Mouse (Mus musculus): ENCODE data around the gene Il4. TPM values are rescaled to one million over a fixed set of nuclear protein-coding genes. Genes with fewer than 3 reads are reported as not detected.

Il4 gene
- 7.6 and 8.1 TPM in 2 replicates for polyA plus RNA-seq (2014; fragmentation: Nextera tagmentation; extraction: Ambion mirVana)

DNA sequence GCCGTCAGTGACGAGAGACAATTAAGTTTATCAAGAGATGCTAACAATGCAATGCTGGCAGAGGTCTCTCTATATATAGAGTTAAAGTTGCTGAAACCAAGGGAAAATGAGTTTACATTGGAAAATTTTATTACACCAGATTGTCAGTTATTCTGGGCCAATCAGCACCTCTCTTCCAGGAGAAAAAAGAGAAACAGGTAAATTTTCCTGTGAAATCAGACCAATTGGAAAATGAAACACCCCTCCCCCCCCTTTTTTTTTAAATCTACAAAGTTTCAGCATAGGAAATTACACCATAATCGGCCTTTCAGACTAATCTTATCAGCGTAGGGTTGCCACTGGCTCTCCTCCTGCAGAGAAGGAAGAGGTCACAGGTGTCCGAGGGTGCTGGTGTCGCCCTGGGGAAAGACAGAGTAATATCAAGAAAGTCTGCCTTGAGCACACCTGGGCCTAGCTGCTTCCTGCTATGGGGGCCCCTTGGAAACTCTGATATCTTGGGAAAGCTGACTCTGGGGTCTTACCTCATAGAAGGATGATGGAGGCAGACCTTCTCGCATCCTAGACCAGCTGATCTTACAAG lies at the start of gene Il4:
Gene Il4, minus strand, starts transcription at position 51 of the 580 bp plus-strand sequence.
- Histone ChIP-seq H3K27me3 (ENCODE audit: control insufficient read depth, insufficient read depth, low read length) (no peaks in the 10 kb centered on the region), H3K4me3 (ENCODE audit: low read depth, low read length) (no peak within 1 kb of the TSS), H3K9ac (replicated peaks; ENCODE audit: low read depth, low read length) (no peak within 1 kb of the TSS), H3K9me3 (ENCODE audit: control insufficient read depth, low read length) (no peaks in the 10 kb centered on the region), H3K27ac (ENCODE audit: low read depth, low read length) (no peak within 1 kb of the TSS), H3K36me3 (ENCODE audit: control insufficient read depth, insufficient read depth, low read length) (no peaks in the 10 kb centered on the region), H3K4me1 (ENCODE audit: control insufficient read depth, insufficient read depth, low read length) (no peaks in the 10 kb centered on the region), H3K4me2 (ENCODE audit: low read depth, low read length) (no peak within 1 kb of the TSS)
- WGBS = 89% methylated on average over 7 of the region's 7 CpGs
- no peak for ATAC-seq (ENCODE audit: low read depth)

DNA sequence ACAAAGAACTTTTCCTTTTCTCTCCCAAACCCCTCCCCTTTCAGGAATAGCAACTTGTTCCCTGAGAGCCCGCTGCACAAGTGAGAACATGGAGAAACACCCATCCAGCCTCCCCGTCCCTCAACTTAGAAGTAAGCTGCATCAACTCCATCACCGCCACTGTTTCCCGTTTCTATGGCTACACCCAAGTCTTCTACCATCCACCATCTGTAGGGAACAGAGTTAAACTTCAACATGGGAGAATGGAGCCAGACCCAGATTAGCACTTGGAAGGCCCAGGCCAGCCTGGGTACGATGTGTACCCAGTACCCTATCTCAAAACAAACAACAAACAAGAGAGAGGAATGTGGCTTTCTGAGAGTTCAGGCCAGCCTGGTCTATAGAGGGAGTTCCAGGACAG lies 45.6 kb upstream of the Il4 start:
- Histone ChIP-seq H3K9me3 (ENCODE audit: control insufficient read depth, low read length) (no peaks in the 10 kb centered on the region), H3K9ac (replicated peaks; ENCODE audit: low read depth, low read length) (no peak overlapping the region), H3K4me3 (ENCODE audit: low read depth, low read length) (no peak overlapping the region), H3K27me3 (ENCODE audit: control insufficient read depth, insufficient read depth, low read length) (no peaks in the 10 kb centered on the region), H3K36me3 (ENCODE audit: control insufficient read depth, insufficient read depth, low read length) (no peaks in the 10 kb centered on the region), H3K4me1 (ENCODE audit: control insufficient read depth, insufficient read depth, low read length) (no peaks in the 10 kb centered on the region), H3K4me2 (ENCODE audit: low read depth, low read length) (no peak overlapping the region), H3K27ac (ENCODE audit: low read depth, low read length) (no peak overlapping the region)
- no peak for ATAC-seq (ENCODE audit: low read depth)
- 87% methylated on average over 5 of the region's 5 CpGs for WGBS

DNA sequence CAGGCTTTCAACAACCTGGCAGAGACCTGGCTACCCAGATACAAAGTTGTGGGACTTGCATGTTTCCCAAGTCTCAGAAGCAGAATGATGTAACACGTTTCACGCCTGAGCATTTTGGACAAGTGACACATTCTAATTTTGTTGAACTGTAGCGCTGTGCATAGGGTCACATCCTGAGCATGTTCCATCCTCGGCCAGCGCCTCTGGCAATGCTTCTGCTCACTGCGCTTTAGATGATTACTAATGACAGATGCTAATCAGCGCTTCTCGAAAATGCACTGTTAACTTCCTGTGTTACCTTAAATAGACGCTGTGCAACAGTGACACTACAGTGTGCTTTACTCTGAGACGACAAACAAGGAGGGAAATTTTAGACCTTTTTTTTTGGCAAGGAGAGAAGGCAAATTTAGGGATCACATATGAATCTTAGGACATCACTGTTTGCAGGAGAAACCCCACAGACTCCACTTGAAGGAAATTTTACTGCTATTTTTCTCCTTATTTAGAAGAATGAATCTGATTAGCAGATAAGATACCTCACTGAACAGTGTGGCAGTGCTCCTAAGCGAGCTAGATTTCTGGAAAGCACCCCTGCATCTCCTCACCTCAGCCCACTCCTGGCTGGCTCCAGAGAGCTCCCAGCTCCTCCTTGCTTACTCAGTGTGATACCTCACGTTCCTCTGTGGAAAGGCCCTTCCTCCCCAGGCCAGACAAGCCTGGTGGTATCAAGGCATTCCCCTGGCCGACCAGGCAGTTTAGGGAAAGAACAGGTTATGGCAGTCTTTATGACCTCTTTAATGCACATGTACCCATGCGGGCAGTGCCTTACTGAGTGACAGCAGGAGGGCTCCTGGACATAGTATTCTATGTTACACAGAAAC lies 44.6 kb upstream of the Il4 start:
- Histone ChIP-seq H3K4me3 (ENCODE audit: low read depth, low read length) (no peak overlapping the region), H3K36me3 (ENCODE audit: control insufficient read depth, insufficient read depth, low read length) (no peaks in the 10 kb centered on the region), H3K4me1 (ENCODE audit: control insufficient read depth, insufficient read depth, low read length) (no peaks in the 10 kb centered on the region), H3K27me3 (ENCODE audit: control insufficient read depth, insufficient read depth, low read length) (no peaks in the 10 kb centered on the region), H3K4me2 (ENCODE audit: low read depth, low read length) (no peak overlapping the region), H3K9ac (replicated peaks; ENCODE audit: low read depth, low read length) (no peak overlapping the region), H3K27ac (ENCODE audit: low read depth, low read length) (no peak overlapping the region), H3K9me3 (ENCODE audit: control insufficient read depth, low read length) (no peaks in the 10 kb centered on the region)
- whole genome bisulfite sequencing = 88% methylated on average over 14 of the region's 14 CpGs
- no peak for ATAC-seq (ENCODE audit: low read depth)

DNA sequence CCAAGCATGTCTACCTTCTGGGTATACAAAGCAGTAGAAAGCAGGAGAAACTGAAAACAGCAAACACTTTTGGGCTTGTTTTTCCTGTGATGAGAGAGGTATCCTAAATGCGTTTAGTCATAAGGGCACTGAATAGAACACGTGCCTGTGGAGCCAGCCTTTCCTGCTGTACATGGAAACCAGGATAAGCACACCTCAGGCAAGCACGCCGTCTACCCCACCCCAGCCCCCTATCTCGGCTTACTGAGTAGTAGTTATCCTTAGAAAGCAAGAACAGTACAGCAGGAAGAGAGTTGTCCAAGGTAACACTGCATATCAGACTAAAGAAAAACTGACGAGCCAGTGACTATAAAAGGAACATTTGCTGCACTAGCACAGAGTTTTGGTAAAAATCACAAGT lies 39.4 kb upstream of the Il4 start:
- no peaks in the 10 kb centered on the region for H3K4me1 ChIP-seq (ENCODE audit: control insufficient read depth, insufficient read depth, low read length)
- H3K4me2 ChIP-seq (ENCODE audit: low read depth, low read length) = no peak overlapping the region
- no peak overlapping the region for H3K27ac ChIP-seq (ENCODE audit: low read depth, low read length)
- no peak for ATAC-seq (ENCODE audit: low read depth)
- no peak overlapping the region for H3K4me3 ChIP-seq (ENCODE audit: low read depth, low read length)
- no peaks in the 10 kb centered on the region for H3K36me3 ChIP-seq (ENCODE audit: control insufficient read depth, insufficient read depth, low read length)
- WGBS = 95% methylated on average over 6 of the region's 6 CpGs
- H3K9me3 ChIP-seq (ENCODE audit: control insufficient read depth, low read length) = no peaks in the 10 kb centered on the region
- no peak overlapping the region for H3K9ac ChIP-seq (replicated peaks; ENCODE audit: low read depth, low read length)
- H3K27me3 ChIP-seq (ENCODE audit: control insufficient read depth, insufficient read depth, low read length) = no peaks in the 10 kb centered on the region

DNA sequence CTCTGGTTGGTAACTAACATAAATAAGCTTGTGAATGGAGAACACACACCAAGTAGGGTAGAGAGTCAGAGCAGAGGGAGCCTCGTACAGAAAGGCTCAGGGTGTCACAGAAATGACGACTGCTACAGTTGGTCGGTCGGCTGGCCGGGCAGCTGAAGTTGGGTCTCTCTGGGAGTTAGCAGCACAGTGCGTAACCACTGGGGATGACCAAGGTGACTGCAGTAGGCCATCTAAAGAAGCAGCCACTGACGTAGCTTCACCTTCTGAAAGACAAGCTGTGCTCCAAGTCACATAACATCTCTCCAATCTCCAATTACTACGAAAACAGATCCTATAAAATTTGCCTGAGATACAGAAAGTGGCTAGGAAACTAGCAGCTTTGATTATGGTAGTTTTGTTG lies 38.9 kb upstream of the Il4 start:
- ATAC-seq (ENCODE audit: low read depth) = no peak
- H3K9ac ChIP-seq (replicated peaks; ENCODE audit: low read depth, low read length) = no peak overlapping the region
- 92% methylated on average over 8 of the region's 8 CpGs for WGBS
- no peaks in the 10 kb centered on the region for H3K36me3 ChIP-seq (ENCODE audit: control insufficient read depth, insufficient read depth, low read length)
- H3K9me3 ChIP-seq (ENCODE audit: control insufficient read depth, low read length) = no peaks in the 10 kb centered on the region
- H3K4me2 ChIP-seq (ENCODE audit: low read depth, low read length) = no peak overlapping the region
- H3K4me1 ChIP-seq (ENCODE audit: control insufficient read depth, insufficient read depth, low read length) = no peaks in the 10 kb centered on the region
- H3K4me3 ChIP-seq (ENCODE audit: low read depth, low read length) = no peak overlapping the region
- H3K27me3 ChIP-seq (ENCODE audit: control insufficient read depth, insufficient read depth, low read length) = no peaks in the 10 kb centered on the region
- no peak overlapping the region for H3K27ac ChIP-seq (ENCODE audit: low read depth, low read length)

DNA sequence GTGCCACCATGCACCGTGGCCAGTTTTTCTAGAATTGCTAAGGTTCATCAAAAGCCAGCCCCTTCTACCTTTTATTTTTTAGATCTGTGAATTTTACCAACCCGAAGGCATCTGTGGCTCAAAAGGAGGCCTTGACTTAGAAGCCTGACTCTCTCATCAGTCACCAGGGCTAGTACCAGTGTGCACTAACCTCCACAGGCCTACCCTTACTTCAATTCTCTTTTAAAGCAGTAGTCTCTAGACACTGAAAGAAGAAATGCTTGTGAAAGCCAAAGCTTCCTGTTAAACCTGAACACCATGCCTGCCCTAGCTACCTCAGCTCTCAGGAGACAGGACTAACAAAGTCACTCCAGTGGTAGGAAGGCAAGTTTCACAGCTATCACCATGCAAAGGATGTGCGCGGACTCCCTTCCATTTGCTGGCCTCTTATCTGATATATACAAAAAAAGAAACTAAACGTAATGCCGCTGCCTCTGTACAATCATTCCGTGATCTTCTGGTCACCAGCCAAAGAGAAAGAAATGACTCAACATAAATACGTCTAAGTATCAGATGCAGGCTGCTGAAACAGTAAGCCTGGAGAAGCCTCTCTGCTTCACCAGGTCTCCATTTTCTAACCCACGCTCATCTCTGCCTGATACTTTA lies 38.2 kb upstream of the Il4 start:
- Histone ChIP-seq H3K27ac (ENCODE audit: low read depth, low read length) (no peak overlapping the region), H3K4me3 (ENCODE audit: low read depth, low read length) (no peak overlapping the region), H3K27me3 (ENCODE audit: control insufficient read depth, insufficient read depth, low read length) (no peaks in the 10 kb centered on the region), H3K36me3 (ENCODE audit: control insufficient read depth, insufficient read depth, low read length) (peaks cover under 1% of the 10 kb centered on the region; the same call in 1 of the 2 replicates), H3K9me3 (ENCODE audit: control insufficient read depth, low read length) (no peaks in the 10 kb centered on the region), H3K4me2 (ENCODE audit: low read depth, low read length) (no peak overlapping the region), H3K9ac (replicated peaks; ENCODE audit: low read depth, low read length) (no peak overlapping the region), H3K4me1 (ENCODE audit: control insufficient read depth, insufficient read depth, low read length) (no peaks in the 10 kb centered on the region)
- WGBS = 96% methylated on average over 9 of the region's 9 CpGs
- ATAC-seq (ENCODE audit: low read depth) = no peak

DNA sequence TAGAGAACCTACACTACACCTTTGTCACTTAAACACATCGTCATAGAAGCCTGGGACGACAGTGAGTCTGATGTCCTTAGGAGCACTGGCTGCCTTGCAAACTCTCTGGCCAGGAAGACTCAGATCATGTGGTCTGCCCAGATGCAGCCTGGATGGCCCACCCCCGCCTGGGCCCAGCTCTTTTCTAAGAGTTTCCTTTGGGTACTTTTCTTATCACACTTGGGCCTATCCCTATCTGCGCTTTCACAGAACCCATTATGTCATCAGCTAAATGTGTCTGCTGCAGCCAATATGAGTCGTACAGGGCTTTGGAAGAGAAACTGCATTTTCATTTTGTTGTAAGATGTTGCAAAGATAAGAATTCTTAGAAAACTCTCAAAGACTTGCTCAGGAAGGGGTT lies 36.6 kb upstream of the Il4 start:
- WGBS = 94% methylated on average over 5 of the region's 5 CpGs
- Histone ChIP-seq H3K9me3 (ENCODE audit: control insufficient read depth, low read length) (no peaks in the 10 kb centered on the region), H3K27me3 (ENCODE audit: control insufficient read depth, insufficient read depth, low read length) (no peaks in the 10 kb centered on the region), H3K27ac (ENCODE audit: low read depth, low read length) (no peak overlapping the region), H3K4me1 (ENCODE audit: control insufficient read depth, insufficient read depth, low read length) (no peaks in the 10 kb centered on the region), H3K9ac (replicated peaks; ENCODE audit: low read depth, low read length) (no peak overlapping the region), H3K4me2 (ENCODE audit: low read depth, low read length) (no peak overlapping the region), H3K4me3 (ENCODE audit: low read depth, low read length) (no peak overlapping the region), H3K36me3 (ENCODE audit: control insufficient read depth, insufficient read depth, low read length) (peaks cover 6% of the 10 kb centered on the region; the same call in 1 of the 2 replicates)
- ATAC-seq (ENCODE audit: low read depth) = no peak

DNA sequence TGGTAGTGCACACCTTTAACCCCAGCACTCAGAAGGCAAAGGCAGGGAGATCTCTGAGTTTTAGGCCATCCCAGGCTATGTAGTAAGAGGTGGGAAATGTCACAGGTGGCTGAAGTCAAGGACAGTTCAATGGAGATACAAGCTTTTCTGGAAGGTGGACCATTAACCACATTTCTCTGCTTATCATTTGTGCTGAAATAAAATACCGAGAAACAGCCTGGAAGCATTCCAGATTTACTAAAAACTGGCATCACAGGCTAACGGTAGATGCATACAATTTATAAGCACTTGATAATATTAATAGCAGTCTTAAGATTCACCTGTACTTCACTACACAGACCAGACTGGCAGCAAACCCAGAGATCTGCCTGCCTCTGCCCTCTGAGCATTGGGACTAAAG lies 34.0 kb upstream of the Il4 start:
- H3K4me3 ChIP-seq (ENCODE audit: low read depth, low read length) = no peak overlapping the region
- H3K27ac ChIP-seq (ENCODE audit: low read depth, low read length) = no peak overlapping the region
- 98% methylated on average over 2 of the region's 2 CpGs for WGBS
- H3K4me1 ChIP-seq (ENCODE audit: control insufficient read depth, insufficient read depth, low read length) = no peaks in the 10 kb centered on the region
- no peaks in the 10 kb centered on the region for H3K27me3 ChIP-seq (ENCODE audit: control insufficient read depth, insufficient read depth, low read length)
- ATAC-seq (ENCODE audit: low read depth) = no peak
- no peaks in the 10 kb centered on the region for H3K9me3 ChIP-seq (ENCODE audit: control insufficient read depth, low read length)
- H3K9ac ChIP-seq (replicated peaks; ENCODE audit: low read depth, low read length) = no peak overlapping the region
- H3K36me3 ChIP-seq (ENCODE audit: control insufficient read depth, insufficient read depth, low read length) = peaks cover 6% of the 10 kb centered on the region; the same call in 1 of the 2 replicates
- no peak overlapping the region for H3K4me2 ChIP-seq (ENCODE audit: low read depth, low read length)

DNA sequence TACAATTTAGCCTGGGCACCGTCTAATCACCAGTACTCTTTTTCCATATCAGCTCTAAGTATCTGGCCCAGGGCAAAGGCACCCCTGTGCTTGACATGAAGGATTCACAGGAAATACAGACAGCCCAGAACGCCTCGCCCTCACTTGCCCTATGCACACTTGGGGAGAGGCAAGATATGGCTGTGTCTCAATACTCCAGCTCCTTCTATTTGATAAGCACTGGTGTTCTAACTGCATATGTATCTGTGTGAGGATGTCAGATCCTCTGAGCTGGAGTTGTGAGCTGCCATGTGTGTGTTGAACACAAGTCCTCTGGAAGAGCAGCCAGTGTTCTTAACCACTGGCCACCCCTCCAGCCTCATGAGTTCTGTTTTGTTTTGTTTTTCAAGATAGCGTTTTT lies 33.0 kb upstream of the Il4 start:
- ATAC-seq (ENCODE audit: low read depth) = no peak
- 89% methylated on average over 4 of the region's 4 CpGs for WGBS
- no peak overlapping the region for H3K27ac ChIP-seq (ENCODE audit: low read depth, low read length)
- peaks cover 6% of the 10 kb centered on the region; the same call in 1 of the 2 replicates for H3K36me3 ChIP-seq (ENCODE audit: control insufficient read depth, insufficient read depth, low read length)
- no peak overlapping the region for H3K4me3 ChIP-seq (ENCODE audit: low read depth, low read length)
- no peak overlapping the region for H3K9ac ChIP-seq (replicated peaks; ENCODE audit: low read depth, low read length)
- no peaks in the 10 kb centered on the region for H3K9me3 ChIP-seq (ENCODE audit: control insufficient read depth, low read length)
- H3K4me2 ChIP-seq (ENCODE audit: low read depth, low read length) = no peak overlapping the region
- H3K27me3 ChIP-seq (ENCODE audit: control insufficient read depth, insufficient read depth, low read length) = no peaks in the 10 kb centered on the region
- no peaks in the 10 kb centered on the region for H3K4me1 ChIP-seq (ENCODE audit: control insufficient read depth, insufficient read depth, low read length)

All from neural tube, embryonic 14.5 days (tissue).